Mouse (Mus musculus): ENCODE measurements around the gene Socs2. TPM values are rescaled to one million over a fixed set of nuclear protein-coding genes. Genes with fewer than 3 reads are reported as not detected.
A peak's percentile ranks its signal among the peaks of the same experiment; 100 is the strongest.
"Not testable (repeated sequence)": the region's sequence is repeated elsewhere in the genome, so short reads cannot be mapped to it uniquely, and the experiment has no call there.

Socs2 gene
- total RNA-seq, 2 experiments from 2014 or later = 25.3 to 26.5 TPM

DNA sequence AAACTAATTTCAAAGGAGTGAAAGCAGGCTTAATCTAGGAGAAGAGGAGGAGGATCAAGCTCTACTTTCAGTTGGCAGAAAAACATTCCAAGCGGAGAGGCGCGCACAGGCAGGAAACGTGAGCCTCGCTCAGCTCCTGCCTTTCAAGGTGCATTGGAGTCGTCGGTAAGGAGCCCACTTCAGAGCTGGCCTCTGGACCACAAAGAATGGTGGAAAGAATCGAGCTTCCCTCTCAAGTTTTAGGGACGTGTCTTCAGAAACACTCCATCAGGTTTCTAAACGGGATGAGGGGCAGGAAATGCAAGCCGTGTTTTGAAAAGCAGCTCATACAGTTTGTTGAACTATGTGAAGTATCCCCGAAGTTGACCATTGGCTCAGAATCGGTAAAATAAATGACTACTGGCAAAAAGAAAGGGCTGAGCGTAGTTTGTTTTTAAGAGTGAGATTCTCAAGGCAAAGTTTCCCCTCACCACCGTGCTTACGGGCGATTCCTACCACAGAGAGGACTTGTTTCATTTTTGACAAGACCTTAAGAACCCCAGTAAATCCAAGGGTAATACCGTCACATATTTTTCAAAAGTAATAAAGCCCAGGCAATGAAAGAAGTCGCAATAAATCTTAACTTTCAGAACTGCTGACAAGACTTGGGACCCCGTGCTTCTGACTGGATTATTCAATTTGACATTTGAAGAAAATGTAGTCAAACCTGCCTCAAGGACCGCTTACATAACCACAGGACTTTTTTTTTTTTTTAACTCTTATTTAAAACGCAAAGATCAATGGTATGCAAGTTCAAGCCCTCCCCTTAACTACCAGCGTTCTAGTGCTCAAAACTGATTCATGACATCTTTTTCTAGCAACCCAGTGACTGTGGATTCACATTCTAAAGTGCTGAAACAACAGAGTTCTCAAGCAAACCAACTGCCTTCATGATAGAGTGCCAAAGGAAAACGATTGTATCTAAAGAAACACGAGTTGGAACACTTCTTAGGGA is 21.9 kb downstream of the Socs2 start:
- peak in 1 of 2 experiments; percentile 37 for DNase-seq

DNA sequence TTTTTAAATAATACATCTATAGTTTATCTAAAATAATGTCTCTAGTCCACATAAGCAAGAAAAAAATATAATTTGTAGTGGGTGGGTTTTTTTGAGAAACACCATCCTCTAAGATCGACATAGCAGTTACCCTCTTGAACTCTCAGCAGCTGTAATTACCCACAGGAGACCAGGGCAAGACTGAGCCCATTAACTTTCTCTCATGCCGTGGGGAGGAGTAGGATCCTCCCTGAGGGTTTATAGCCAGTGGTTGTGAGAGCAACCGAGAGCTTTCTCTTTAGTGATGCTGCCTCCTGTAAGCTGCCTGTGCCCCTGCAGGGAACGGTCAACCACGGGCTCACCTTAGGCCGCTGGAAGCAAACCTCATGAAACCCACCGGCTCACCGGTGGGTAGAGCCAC is 24.9 kb downstream of the Socs2 start:
- no peak for DNase-seq

DNA sequence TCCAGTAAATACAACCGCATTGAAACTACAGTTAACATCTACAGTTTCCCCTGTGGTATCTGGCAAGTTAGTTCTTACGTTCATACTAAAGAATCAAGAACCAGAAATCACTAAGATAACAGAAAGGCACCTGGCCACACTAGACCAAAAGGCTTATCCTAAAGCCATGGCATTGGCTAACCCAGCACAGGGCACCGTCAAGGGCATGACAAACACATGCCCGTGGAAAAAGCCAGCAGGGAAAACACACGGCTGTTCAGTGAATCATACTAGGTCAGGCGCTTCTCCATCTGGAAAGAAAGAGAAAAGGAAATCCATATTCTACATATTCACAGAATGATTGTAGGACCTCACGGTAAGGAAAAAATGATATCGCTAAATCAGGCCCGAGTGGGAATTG is 26.1 kb downstream of the Socs2 start:
- DNase-seq = peak; percentile 57 to 72

DNA sequence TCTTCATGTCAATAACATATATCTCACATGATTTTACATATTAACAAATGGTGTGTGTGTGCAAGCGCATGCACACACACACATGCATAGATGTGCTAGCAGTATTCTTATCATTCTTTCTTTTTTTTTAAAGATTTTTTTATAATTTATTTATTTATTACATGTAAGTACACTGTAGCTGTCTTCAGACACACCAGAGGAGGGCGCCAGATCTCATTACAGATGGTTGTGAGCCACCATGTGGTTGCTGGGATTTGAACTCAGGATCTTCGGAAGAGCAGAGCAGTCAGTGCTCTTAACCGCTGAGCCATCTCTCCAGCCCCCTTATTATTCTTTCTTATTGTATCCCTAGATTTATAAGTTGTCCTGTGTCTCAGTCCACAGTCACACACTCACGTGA is 27.2 kb downstream of the Socs2 start:
- DNase-seq = not testable (repeated sequence)

DNA sequence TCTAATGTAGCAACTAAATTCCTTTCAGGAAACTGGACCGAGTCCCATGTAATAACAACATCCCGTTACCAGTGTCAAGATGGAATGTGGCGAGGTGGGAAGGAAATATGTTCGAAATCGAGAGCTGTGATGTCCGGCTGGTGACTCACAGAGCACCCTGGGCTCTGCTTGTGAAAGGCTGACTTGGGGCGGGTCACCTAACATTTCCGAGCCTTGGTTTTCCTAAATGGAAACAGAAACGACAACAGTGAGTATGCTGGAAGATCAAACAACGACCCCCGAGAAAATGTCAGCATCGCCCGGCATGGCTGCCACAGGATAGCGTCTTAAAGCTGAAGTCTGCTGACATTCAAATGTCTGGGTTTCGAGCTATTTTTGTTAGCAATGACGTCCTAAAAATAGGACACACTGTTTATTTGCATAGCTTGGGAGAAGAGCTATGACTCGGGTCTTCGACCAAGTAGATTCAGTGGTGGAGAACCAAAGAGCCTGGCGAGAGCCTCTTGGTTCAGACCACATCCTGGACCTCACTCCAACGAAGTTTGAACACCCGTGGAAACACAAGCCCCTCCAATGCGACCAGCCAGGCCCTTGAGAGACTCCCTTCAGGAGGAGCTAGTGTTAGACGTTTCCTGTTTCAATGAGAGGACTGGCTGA is 28.0 kb downstream of the Socs2 start:
- DNase-seq = peak in 1 of 2 experiments; percentile 33

DNA sequence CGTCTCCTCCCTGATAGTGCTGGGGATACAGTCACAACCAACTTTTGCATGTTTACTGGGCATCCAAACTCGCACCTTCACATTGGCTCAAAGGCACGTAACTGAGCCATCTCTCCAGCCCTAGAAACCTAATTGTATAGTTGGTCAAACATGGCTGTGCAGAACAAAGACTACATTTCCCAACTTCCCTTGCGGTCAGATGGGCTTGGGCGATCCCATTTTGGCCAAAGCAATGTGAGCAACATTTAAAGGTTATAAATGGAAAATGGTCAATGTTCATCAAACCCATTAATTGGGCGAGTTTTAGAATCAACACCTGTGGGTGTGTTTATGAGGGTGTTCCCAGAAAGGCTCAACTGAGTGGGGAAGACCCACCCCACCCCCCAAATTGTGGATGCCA is 30.5 kb downstream of the Socs2 start:
- no peak for DNase-seq

DNA sequence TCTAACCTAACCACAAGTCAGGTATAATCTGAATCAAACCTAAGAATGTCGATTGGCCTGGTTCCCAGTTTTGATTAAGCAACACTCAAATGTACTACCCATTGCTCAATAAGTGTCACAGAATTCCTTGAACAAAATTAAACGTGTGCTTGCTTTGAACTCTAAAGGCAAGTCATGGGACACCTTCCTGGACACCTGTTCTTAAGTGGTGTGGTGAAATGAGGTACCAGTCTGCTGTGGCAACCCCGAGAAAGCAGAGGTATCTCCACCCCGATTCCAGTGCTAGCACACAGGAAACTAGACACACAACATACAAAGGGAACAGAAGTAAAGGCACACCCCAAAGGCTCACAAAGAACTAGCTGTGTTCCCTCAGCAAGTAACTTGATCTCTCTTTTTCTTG is 31.2 kb downstream of the Socs2 start:
- peak in 1 of 2 experiments; percentile 22 for DNase-seq

DNA sequence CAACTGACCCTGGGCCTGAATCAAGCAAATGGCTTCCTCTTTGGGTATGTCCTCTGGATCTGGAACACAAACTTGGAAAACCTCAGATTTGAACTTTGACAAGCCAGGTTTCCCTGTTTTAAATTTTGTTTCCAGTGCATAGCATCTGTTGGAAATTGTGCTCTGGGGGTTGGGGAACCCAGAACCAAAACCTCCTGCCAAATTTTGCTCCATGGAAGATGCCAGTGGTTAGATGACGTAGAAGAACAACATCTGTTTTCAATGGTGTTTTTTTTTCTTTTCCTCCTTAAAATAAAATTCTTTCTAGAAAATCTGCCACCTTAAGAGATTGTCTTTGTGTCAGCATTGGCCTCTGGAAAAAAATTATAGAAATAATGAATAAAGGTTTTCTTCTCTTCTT is 31.9 kb downstream of the Socs2 start:
- DNase-seq = no peak

DNA sequence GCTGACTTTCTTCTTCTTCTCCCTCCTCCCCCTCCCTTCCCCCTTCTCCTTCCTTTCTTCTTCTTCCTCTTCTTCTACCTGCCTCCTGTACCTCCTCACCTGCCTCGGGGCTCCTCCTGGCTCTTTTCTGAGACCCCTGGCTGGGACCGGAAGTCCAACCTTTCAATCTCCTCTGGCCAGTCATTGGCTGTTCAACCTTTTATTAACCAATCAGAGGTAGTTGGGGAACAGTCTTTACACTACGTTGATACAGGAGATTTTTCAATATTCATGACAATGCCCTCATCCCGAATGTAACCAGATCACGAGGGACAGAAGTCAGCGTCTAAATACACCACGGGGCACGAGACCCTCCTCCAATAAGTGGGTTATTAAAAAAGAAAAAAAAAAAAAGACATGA is 32.5 kb downstream of the Socs2 start:
- no peak for DNase-seq

DNA sequence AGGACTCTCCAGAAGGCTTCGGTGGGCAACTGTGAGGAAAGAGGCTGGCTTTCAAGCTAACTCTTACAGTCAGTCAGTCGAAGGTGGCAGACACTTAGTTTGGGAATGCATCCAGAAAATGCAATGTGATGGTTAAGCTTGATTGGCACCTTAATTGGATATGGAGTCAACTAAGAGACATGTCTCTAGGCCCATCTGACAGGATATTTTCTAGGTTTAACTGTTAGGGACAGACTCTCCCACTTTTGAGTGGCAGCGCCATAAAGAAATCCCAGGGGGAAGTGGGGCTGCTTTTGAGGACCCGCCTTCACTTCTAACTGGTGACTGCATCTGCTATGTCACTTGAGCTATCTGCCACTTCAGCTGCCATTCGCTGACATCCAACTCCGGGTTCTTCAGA is 43.6 kb downstream of the Socs2 start:
- DNase-seq = no peak

DNA sequence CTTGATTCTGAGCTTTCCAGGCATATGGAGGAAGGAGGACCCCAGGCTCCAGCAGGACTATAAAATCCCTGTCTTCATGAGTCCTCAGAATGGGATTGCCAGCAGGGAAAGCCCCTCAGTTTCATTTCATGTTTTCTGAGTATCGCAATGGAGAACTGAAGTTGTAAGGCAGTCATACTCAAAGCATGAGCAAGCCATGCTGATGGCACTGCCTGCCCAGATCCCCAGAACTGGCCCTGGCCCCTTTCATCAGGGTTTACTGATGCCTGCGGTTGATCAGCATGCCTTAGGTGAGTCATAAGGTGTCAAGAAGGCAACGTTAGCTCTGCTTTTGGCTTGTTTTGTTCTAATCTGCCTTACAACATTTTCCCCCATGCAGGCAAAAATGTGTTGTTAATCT is 45.0 kb downstream of the Socs2 start:
- no peak for DNase-seq

DNA sequence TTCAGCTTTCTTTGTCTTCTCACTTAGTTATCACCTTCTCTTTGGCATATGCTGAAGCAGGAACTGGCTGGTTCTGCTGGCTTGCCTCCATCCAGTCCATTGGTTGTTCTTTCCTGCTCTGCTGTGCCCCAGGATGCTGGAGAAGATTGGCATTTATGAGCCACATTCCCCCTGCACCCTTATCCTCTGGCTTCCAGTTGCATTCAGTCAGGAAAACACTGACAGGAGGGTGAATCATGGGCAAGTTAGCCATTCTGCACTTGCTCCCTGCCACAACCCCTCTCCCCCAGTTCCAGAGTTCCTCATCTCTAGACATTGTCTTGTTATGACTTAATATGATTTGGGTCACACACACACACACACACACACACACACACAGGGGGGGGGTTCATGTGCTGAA is 47.8 kb downstream of the Socs2 start:
- DNase-seq = no peak

DNA sequence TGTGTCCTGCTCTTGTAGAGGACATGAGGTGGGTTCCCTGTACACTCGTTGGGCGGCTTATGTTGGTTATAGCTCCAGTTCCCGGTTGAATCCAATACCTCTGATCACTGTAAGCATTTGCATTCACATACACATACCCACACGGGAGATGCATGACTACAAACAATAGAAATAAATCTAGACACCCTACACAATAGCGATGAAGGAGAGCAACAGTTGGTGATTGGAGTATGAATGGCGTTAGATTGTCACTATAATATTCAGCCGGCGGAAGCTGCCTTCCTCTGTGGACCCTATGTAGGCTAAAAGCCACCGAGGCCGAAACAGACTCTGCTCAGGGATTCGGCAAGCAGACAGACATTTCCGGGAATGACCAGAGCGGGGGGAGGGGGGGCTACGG is 48.8 kb downstream of the Socs2 start:
- DNase-seq = no peak

DNA sequence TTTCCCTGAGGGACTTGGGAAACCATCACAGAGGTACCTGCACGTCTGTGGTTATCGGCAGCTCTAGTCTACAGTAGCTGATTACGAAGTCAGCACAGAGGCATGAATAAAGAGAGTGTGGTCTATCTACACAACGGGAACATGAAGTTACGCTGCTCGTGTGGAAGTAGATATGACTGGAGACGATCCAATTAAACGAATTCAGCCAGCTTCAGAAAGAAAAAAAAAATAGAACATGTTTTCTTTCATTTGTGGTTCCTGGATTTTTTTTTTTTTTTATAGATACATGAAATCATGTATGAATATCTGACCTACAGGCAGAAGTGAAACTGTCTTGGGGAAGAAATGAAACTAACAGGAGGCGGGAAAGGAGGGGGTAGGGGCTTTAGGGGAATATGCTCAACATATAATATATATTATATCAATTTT is 49.3 kb downstream of the Socs2 start:
- DNase-seq = no peak

DNA sequence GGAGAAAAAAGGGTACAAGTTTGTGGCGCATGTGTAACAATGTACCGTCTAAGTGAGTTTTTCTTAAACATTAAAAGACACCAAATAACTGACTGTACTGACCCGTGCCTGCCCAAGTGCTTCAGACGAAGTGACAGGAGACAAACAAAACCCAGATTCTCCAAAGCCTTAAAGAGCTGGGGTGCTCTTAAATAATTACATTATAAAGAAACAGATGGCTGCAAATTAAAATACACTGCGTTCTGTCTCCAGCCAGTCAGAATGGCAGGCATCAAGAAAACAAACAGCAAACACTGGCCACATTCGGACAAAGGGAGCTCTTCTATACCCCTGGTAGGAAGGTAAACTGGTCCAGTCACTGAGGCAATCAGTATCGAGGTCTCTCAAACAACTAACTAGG is 49.7 kb downstream of the Socs2 start:
- no peak for DNase-seq

DNA sequence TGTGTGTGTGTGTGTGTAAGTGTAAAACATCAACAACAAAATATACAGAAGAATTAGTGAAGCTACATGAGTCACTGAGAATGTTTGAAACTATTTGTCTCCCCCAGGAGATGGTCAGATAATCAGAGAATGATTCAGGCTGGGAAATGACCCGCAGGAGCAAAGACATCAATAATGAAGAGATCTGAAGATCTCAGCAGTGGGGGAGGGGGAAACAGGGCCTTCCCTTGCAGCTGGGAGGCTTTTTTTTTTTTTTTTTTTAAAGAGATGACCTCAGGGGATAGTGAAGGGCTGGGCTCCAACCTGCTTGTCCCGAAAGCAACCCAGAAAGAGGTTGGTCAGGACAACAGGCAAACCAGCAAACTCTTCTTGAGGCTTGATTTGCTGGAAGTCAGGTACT is 54.7 kb downstream of the Socs2 start:
- peak in 1 of 2 experiments; percentile 47 for DNase-seq

DNA sequence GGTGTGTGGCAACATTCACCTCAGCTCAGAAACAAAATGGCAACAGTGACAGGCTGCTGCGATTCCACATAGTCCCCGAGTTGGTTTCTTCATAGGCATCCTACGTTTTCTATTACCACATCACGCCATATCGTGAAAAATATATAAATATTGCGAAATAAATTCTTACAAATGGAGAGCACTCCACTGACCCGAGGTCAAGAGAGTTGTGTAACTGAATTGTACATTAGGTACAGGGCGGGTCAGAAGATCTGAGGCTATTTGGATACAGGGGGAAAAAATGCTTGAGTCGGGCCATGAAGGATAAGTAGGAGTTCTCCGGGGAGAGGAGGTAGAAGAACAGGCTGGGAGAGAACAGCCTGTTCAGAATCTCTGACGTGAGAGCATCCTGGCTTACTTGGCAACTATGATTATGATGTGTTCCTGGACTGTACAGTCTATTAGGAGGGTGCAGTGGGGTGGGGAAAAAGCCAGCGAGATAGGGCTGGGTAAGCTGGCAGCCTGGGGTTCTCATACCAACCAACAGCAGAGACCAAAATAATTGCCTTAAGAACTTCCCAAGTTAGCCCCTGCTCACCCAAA is 55.6 kb downstream of the Socs2 start:
- DNase-seq = no peak

DNA sequence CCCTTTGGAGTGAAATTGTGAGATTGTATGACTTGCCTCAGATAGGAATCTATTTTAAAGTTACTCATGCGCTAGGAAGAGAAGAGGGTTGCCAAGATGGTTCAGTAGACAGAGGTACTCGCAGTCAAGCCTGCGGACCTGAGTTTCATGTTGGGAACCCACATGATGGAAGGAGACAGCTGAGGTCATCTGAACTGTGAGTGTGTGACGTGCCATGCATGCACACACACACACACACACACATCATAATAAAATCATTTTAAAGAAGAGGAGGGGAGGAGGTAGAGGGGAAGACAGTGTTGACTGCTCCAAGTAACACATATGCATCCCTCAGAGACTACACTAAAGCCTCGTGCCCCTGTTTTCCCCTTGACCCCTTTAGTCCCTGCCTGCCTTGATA is 56.9 kb downstream of the Socs2 start:
- no peak for DNase-seq

DNA sequence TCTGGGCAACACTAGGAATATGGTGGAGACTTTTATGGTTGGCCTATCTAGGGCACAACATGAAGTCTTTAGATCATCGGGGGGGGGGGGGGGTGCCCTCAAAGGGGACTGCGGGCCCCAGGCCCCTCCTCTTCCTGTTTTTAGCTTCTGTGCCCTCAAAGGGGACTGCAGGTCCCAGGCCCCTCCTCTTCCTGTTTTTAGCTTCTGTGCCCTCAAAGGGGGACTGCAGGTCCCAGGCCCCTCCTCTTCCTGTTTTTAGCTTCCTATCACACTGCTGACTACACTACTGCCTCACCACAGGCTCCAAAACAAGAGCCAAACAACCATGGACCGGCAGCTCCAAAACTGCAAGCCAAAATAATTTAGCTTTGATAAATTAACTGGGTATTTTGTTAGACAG is 59.3 kb downstream of the Socs2 start:
- no peak for DNase-seq

DNA sequence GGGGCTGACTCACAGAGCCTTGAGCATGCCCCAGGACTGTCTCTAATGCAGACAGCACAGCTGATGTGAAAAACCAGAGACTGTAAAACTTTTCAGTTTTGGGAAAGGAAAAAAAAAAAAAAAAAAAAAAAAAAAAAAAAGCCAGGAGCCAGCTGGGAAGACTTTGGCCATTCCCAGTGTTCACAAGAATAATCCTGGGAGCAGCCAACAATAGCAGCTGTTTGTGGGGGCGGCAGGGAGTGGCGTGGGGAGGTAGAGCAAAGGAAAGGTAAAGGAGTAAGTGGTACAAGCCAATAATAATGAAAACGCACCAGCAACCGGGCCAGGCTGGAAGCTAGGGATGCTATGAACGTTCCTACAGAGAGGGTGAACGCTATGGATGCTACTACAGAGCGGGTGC is 60.3 kb downstream of the Socs2 start:
- peak in 1 of 2 experiments; percentile 14 for DNase-seq

DNA sequence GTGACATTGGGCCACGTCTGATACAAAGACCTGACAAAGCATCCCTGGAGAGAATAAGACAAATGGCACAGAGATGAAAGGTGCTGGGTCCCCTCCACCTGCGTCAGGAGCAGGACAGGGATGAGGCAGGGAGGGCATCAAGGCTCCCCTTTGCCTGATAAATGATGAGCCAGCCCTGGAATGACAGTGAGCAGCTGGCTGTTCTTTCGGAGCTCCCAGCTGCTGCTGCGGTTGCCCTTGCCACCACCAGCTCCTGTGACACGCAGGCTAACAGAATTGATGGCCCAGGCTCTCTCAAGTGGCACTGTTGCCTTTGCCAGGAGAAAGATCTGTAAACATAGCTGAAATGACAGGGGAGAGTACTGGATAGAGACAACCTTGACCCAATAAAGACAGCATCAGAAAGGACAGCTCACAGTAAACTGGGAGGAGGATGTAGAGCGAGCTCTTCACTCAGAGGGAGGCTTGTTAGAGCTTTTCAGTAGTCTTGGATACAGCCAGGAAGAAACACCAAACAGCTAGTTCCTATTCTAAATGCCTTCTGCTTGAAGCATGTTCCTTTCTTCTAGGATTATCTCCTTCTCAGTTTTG is 61.2 kb downstream of the Socs2 start:
- peak; percentile 62 to 65 for DNase-seq

DNA sequence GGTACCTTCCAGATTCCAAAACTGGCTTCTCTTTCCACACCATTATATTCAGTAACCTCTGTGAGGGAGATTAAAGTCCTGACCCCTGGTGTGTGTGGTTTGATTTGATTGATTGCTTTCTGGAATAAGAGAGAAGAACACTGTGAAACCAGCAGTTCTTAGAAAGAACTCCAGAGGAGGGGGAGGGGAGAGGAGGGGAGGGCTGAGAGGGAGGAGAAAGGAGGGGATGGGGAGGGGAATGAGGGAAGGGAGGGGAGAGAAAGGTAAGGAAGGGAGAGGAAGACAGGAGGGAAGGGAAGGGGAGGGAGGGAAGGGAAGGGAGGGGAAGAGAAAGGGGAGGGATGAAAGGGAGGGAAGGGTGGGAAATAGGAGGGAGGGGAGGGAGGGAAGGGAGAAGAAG is 62.3 kb downstream of the Socs2 start:
- DNase-seq = peak in 1 of 2 experiments; percentile 14

DNA sequence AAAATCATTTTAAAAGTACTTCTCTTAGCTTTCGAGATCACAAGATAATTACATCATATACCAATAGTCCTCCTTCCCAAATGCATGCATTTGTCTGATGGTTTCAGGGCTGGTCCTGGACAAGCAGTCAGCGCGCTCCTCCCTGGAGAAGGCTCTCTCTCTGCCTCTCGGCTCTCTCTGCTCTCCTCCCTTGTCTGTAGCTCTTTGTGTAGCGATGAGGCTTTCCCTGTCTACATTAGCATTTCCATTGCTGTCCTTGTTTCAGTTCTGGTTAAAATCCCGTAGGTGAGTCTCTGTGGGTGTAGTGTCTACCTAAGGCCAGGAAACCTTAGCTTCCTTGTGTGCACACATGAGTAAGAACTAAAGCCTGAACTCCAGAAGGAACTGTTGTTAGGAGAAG is 62.9 kb downstream of the Socs2 start:
- no peak for DNase-seq
